Mouse (Mus musculus): ENCODE measurements around the gene Efhc2.

The Efhc2 gene

GRCm38 (mm10) chrX:17319126-17319583 is at the start of gene Efhc2:
TSS of gene Efhc2 (minus strand) at chrX:17319368.
- no peak for DNase-seq (ENCODE audit: low read depth)

GRCm38 (mm10) chrX:17365114-17365513 is 45.9 kb upstream of the Efhc2 start:
- DNase-seq (ENCODE audit: low read depth), result no peak

- DNase-seq (ENCODE audit: low read depth), result no peak
Measured at GRCm38 (mm10) chrX:17300349-17300880, 18.8 kb downstream of the Efhc2 start.

GRCm38 (mm10) chrX:17283899-17284298 is 35.3 kb downstream of the Efhc2 start:
- no peak for DNase-seq (ENCODE audit: low read depth)

- no peak for DNase-seq (ENCODE audit: low read depth)
Measured at GRCm38 (mm10) chrX:17225141-17225540, 94.0 kb downstream of the Efhc2 start.

GRCm38 (mm10) chrX:17217451-17217850 is 101.7 kb downstream of the Efhc2 start:
- peak; percentile 3 for DNase-seq (ENCODE audit: low read depth)

- DNase-seq (ENCODE audit: low read depth), result no peak
Measured at GRCm38 (mm10) chrX:17213515-17213914, 105.7 kb downstream of the Efhc2 start.

- no peak for DNase-seq (ENCODE audit: low read depth)
Measured at GRCm38 (mm10) chrX:17175748-17176147, 143.4 kb downstream of the Efhc2 start.

GRCm38 (mm10) chrX:17165638-17166037 is 153.5 kb downstream of the Efhc2 start:
- no peak for DNase-seq (ENCODE audit: low read depth)

Data from fibroblast of lung, adult 2 months (primary cell).